Mouse (Mus musculus) cerebellum, adult 8-10 months (tissue): ENCODE measurements around the gene Cgn.

Source experiments
- DNase-seq: peaks from one replicate; pipeline ENCODE4 v3.0.0; 2022

Gene Cgn

DNA sequence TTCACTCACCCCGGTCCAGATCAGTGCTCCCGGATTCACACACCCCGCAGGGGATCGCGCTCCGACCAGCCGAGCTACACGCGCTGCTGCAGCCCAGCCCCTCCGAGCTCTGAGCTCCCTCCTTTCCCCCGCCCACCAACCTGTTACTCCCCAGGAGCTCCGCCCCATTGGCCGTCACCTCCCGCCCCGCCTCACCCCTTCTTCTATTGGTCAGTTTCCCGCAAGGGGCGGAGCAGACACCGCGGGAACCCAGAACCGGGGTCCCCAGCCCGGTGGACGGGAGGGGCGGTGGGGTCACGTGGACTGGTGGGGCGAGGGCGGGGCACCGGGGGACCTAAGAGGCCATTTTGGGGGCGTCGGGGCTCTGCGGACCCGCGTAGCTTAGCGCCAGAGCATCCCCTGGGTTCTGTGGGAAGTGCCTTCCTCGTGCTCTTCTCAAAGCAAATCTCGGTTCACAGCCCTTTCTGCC lies at the start of gene Cgn:
Gene Cgn (minus strand): TSS at position 126 of the 469 bp plus-strand sequence.
- DNase-seq, result peak; percentile 97

DNA sequence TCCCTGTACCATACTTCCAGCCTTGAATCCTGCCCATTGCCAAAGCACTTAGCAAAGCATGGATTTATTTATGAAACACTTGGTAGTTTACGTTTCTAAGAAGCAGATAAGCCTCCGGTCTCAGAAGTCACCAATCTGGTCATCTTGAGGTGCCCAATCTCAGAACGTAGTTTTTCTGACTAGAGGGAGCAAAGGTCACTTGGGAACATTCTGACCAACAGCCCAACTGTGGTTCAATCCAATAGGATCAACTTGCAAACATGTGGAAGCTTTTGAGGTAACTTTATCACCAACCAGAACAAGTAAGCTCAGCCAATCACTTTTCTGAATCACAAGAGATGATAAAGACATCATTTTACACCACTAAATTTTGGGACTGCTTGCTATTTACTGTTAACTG lies 49.1 kb upstream of the Cgn start:
- DNase-seq, result no peak

DNA sequence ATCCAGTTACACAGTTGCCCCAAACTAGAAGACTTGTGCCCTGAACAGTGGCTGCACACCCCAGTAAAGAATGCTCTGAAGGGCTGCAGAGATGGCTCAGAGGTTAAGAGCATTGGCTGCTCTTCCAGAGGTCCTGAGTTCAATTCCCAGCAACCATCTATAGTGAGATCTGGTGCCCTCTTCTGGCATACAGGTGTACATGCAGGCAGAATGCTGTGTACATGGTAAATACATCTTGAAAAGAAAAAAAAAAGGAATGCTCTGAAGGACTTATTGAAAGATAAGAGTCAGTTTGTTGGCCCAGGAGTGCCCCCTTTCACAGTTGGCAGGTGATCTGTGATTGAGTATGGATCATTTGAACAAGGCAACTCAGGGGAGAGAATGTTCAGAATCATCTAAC lies 47.1 kb upstream of the Cgn start:
- DNase-seq, result no peak

DNA sequence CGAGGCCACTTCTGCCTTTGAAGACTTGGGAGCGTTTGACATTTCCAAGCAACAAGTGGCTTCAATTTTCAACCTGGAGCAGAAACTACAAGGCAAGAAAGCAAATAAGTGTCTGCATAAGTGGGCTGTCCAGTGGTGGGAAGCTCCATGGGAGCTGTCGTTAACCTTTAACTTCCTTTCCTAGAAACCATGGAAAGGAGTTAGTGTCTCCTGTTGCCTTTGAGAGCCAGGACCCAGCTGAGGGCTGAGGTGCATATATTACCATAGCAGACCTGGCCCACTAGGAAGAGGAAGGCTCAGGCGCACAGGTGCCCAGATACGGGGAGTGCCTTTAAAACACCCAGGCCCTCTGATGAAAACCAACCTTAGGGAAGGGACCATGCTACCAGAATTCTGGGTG lies 46.4 kb upstream of the Cgn start:
- DNase-seq, result no peak

DNA sequence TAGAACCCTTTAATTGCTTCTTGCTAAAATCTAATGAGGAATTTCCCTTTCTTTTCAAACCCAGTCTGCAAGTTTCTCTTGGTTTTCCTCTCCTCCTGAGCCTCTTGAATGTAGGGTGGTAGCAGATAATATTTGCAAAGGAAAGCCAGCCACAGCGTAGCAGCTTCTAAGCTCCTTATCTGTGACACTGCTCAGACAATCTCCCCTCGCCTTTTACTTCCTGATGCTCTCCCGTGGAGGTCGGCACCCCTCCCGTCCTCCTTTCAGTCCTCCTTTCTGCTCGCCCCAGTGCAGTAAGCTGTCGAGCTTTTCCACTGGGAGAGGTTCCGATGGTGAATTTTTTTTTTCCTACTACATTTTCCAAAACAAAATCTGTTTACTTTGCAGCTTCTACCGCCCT lies 45.8 kb upstream of the Cgn start:
- no peak for DNase-seq

DNA sequence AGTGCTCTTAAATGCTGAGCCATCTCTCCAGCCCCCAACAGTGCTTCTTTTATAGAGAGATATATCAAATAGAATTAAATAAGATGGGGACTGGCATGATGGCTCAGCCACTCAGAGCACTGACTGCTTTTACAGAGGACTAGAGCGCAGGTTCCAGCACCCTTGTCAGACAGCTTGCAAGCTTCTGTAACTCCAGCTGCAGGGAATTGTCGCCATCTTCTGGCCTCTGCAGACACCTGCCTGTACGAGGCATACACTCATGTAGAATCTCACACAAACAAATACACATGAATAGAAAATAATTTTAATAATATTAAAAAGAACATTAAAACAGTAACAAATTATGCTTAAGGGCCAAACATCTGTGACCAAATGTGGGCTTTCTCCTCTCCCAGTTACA lies 37.8 kb upstream of the Cgn start:
- no peak for DNase-seq

DNA sequence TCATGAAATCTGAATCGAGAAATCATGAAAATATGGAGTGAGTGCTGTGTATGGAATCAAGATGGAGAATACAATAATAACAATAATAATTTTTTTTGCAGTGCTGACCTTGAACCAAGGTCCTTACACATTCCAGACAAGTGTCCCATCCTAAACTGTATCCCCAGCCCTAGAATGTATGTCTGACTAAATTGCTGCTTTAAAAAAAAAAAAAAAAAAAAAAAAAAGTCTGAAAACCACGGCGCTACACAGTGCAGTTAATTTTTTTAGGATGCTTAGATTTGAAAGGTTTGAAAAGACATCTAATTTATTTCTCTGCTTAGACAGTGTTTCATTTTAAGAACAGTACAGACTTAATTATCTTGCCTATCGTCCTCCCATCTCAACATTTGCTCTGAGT lies 35.8 kb upstream of the Cgn start:
- no peak for DNase-seq

DNA sequence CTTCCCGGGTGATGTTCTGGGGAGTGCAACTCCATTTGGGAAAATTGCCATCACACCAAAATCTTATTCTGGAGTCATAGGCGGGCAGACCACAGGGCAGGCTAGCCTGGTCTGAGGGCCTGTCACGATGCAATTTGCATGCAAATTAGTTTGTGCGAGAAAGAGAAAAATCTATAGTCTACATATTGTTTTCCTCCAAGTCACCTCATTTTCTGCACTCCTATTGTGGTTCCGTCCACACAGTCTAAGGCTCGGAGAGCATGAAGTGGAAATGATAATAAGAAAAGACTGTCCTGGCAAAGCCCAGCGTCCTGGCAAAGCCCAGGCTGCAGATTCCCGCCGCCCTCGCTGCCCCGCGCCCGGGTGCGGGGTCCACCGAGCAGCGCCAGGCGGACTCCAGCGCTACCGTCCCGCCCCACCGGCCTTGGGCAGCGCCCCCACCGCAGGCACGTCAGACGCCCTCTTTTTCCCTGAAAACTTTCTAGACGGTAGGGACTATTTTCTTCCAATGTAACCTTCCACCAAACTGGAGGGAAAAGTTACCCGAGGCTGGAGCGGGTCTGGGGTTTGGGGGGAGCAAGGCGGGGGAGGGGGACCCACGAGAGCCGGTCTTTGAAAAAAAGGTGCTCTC lies 34.8 kb upstream of the Cgn start:
- DNase-seq, result peak; percentile 46

DNA sequence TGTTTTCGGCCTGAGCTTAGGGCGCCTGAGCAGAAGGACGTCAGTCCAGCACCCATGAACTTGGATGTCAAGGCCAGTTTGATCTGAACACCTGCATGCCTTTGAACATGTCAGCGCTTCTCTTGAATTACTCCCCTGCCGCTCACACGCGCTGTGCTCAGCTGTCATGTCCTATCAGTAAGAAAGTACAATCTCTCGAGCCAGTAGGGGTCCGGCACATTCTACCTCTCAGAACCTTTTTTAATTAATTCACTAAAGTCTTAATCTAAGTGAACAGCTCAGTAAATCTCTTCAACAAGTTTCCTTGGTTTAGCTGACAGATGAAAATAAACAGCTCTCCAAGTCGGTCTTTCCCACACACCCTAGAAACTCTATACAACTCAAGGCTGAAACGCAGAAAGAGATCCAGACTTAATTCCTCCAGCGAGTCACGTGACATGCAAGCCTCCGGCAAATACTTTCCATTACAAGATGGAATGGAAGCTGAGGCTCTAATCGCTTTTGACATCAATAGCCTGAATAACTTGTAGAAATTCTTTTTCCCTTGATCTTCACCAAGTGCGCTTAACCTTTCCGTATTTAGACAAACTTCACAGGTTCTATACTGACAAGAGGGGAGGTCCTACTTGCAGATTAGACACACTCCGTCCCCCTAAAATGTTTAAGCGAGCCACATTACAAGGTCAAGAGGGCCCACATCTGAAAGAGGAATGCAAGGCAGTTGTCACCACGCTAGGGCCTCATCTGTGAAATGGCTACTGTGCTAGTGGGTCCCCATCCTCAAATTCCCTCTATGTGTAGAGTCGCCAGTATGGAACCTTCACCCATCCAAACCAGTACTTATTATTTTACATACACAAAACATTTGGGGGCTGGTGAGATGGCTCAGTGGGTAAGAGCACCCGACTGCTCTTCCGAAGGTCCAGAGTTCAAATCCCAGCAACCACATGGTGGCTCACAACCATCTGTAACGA lies 33.4 kb upstream of the Cgn start:
- DNase-seq, result no peak

DNA sequence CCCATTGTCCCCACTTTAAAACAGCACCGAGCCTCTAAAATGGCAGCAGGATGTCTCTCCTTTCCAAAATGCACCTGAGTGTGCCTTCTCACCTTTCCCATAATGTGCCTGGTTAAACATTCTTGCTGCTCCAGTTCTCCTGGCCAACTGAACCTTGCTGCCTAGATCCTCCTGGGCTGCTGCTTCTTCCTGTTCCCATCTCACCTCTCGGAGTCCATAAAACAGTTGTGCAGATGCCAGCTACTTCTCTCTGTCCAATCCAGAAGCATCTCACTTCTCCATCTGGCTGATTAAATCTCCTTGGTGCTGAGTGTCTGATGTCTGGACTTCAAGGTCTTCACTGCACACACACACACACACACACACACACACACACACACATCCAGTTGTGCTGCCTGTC lies 31.4 kb upstream of the Cgn start:
- no peak for DNase-seq

DNA sequence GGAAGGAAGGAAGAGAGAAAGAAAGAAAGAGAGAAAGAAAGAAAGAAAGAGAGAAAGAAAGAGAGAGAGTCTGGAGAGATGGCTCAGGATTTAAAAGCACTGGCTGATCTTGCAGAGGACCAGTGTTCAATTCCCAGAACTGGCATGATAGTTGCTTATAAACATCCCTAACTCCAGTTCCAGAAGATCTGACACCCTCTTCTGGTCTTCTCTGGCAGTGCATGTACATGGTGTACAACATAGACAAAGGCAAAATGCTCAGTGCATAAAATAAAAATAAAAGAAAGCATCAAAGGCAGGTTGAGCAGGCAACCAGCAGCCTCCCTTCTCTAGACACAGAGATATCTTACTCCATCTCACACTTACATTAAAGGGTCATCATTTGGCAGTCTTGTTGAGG lies 29.3 kb upstream of the Cgn start:
- DNase-seq, result no peak

DNA sequence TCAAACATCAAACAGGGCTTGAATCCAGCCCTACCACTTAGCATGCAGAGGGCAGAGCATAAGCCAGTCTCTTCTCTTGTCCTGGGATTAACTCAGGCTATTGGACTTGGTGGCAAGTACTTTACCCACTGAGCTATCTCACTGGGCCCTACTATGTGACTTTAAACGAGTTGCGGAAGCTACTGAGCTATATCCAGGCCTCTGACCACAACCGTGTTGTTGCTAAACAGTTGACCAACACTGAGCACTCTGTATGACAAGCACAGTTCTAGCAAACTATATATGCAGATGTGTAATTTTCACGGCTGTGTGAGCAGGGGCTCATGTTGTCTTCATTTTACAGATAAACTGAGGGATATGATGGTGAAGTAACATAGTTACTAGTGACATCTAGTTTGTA lies 28.4 kb upstream of the Cgn start:
- DNase-seq, result no peak

DNA sequence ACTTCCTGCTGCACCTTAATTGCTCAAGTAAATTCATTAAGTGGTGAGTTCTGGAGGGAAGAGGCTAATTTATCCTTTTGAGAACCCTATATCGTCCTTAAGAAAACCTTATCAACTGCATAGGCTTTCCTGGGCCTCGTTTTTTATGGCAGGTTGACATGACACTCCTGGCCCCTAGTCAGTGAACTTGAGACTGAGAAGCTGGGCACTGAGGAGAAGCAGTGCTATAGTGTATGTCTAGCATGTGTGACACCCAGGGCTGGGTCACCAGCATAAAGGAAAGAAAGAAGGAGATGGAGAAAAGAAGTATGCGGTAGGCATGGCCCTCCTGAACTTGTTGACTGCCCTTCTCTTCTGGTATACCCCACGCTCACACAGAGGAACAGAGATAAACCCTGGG lies 27.8 kb upstream of the Cgn start:
- no peak for DNase-seq

DNA sequence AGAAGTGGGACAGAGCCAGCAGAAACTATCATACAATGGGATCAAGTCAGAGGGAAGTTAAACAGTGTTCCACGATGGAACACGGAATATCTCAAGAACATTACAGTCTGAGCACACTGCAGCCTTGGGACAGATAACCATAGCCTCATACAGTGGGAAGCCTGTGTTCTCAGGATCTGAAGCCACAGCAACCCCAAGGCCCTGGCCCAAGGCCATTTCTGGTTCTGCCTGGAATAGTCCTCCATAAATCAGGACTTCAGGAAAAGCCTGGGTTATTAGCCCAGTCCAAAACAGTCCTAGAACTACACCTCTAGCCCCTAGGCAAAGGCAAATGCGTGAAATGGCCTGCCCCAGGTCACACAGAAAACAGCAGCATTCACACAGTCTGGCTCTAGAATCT lies 27.4 kb upstream of the Cgn start:
- no peak for DNase-seq

DNA sequence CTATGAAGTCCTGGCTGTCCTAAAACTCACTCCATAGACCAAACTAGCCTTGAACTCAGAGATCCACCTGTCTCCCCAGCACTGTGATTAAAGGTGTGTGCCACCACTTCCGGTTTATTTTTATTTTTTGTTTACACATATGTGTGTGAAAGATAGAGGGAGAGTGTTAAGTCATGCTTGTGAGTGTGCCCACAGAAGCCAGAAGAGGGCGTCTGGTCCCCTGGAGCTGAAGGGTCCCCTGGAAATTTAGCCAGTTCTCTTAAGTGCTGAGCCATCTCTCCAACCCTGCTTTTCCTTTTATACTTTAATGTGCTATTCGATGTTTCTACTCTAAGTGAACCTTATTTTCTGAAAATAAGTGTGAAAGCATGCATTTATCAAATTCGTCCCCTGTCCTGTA lies 25.3 kb upstream of the Cgn start:
- DNase-seq, result no peak

DNA sequence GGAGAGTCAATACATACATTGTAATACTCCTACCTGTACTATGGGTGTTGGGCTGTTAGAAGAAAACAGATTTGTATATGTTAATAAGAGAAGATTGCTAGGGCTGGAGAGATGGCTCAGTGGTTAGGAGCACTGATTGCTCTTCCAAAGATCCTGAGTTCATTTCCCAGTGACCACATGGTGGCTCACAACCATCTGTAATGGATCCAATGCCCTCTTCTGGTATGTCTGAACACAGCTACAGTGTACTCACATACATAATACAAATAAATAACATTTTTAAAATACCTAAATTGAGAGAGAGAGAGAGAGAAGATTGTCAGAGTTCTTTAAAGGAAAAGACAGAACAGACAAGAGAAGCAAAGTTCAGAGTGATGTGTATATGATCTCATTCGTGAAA lies 22.0 kb upstream of the Cgn start:
- no peak for DNase-seq

DNA sequence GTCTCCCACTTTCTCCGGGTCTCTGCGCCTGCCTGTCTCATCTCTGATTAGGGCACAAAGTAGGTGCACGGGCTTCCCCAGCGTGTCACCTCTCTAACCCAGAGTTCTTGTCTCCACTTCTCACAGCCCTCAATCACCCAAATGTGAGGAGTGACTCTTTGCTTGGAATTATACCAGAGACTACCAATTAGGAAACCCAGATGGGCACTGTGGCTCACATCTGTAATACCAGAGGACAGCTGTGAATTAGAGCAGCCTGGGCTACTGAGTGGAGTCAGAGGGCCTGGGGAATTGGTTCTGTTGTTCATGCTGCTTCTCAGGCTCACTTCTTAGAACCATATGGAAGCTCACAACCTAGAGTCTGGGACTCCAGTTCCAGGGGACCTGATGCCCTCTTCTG lies 18.7 kb upstream of the Cgn start:
- DNase-seq, result no peak

DNA sequence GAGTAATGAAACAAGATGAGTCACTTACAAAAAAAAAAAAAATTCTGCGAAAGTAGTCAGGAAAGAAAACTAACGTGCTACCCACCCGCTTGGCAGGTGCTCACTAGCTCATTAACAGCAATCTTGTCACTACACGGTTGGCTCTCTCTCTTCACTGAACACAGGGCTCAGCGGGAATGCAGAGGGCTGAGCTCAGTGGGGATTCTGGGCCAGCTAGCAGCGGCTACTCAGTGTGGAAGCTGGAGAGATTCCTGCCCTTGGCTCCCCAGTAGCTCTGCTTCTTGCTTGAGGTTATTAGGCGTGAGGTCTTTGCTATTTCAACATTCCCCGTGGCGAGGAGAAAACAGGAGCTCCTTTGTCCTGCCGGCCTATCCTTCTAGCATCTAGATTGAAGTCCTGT lies 17.9 kb upstream of the Cgn start:
- DNase-seq, result no peak

DNA sequence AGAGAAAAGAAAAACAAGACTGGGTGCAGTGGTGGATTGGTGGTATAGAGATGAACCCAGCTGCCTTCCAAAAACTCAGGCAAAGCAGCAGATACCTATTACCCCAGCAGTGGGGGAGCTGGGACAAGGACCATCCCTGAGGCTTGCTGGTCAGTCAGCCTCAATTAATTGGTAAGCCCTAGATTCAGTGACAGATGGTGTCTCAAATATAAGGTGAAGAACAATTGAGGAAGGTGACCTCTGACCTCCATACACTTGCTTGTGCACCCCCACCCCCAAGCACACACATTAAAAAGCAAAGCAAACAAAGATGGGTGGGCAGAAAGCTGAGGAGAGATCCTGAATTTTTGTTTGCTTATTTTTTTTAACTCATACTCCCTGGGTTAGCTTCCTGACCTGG lies 9.9 kb upstream of the Cgn start:
- no peak for DNase-seq

DNA sequence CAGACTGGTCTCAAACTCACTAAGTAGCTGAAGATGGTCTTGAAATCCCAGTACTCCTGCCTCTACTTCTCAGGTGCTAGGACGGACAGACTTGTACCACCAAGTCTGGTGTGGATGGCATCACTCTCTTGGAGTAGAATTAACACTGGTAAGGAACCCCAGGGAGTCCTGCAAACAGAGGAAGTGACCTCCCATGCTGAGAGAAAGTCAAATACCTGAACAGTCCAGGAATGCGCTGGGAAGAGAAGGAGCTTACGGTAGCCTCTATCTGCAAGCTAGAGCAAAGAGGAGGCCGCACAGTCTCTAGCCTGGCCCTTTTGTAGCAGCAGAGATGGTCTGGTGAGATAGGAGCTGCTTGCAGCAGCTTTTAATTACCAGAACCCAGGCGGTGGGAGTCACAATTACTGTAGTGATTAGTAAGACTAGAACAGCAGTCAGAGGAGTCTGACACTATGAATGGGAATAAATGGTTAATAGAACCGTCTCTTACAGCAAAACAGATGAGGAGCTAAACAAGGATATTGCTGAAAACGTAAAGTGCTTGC lies 9.4 kb upstream of the Cgn start:
- DNase-seq, result no peak

DNA sequence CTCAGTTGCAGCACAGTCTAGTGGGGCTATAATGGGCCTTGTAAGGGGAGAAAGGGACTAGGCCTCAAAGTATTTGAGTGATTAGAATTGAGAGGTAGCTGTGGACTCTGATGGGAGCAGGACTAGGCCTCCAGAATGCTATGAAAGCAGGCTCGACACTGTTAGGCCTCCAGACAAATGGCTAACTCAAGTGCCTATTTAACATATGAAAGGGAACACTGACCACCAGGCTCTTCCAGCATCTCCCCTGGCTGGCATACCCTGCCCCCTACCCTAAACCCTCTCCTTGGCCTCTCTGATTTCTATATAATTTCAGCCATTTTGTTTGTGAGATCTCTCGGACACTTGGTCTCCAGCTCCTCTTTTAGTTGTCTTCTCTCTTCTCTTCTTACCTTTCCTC lies 8.1 kb upstream of the Cgn start:
- no peak for DNase-seq

DNA sequence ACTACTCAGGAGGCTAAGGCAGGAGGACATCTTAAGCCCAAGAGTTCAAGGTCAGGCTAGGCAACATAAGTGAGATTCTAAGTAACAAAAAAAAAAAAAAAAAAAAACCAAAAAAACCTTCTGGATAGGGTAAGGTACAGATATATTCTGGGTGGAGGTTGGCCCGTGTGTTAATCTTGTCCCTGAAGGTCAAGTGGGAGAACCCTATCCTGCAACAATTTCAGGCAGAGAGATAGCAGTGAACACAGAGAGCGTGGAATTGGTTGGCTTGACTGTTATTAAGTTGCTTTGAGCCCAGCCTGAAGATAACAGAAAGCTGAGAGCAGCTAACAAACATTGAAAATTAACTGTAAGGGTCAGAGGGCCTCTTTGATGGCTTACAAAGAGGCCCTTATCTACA lies 7.4 kb upstream of the Cgn start:
- no peak for DNase-seq

DNA sequence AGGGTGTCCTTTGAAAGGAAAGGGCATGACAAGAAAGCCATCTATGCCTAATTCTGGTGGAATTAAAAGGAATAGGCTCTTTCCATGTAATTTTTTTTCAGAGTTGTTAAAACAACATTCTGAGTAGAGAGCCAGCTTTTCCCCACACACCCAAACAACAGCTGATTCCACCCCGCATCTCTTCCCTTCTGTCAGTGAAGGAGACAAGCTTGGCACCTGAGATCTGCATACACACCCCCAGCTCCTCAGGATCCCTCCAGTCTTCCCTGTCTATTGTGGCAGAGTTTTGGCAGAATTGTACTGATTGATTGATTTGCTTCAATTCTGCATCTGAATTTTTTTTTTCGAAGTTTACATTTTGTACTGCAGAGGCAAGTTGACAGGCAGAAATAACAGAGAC lies 6.0 kb upstream of the Cgn start:
- no peak for DNase-seq

DNA sequence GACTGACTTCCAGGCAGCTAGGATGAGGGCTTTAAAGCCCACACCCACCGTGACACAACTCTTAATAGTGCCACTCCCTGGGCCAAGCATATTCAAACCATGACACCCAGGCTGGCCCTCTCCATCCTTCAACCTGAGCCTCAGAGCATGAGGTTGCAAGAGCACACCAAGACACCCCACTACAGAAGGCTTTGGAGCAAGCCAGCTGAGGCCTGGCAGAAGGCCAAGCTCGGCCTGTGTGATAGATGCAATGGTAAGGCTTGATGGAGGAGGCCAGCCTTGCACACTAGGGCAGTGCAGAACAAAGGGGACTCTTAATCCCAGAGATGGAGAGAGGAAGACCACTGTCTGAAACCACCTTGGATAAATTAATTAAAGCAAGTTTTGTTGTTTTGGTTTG lies 3.2 kb upstream of the Cgn start:
- peak; percentile 10 for DNase-seq
